Mouse (Mus musculus) heart, embryonic 13.5 days (tissue): ENCODE data around the gene Ggn. TPM values are rescaled to one million over a fixed set of nuclear protein-coding genes. Genes with fewer than 3 reads are reported as not detected.
"Not testable (repeated sequence)": the region's sequence is repeated elsewhere in the genome, so short reads cannot be mapped to it uniquely, and the experiment has no call there.

Experiments used
- ATAC-seq: fragments of 200-750 bp; cut with Nextera tagmentation; 2 replicates; pipeline ENCODE4 v1.8.0; 2017; ENCODE audit warnings: moderate TSS enrichment; ENCODE audit not compliant: insufficient number of reproducible peaks, low FRiP score, low TSS enrichment; ENCODE audit errors: extremely low read depth
- H3K27ac ChIP-seq: fragments of 300-500 bp; sonication (generic); replicated peaks from 2 replicates; pipeline ENCODE4 v1.5.1; 2015; ENCODE audit warnings: moderate library complexity, mild to moderate bottlenecking, inconsistent platforms
- H3K27me3 ChIP-seq: fragments of 300-500 bp; sonication (generic); replicated peaks from 2 replicates; pipeline ENCODE4 v1.6.1; 2015; ENCODE audit warnings: mild to moderate bottlenecking, inconsistent platforms
- H3K36me3 ChIP-seq: fragments of 300-500 bp; sonication (generic); 2 replicates; pipeline ENCODE4 v1.6.1; 2015; ENCODE audit warnings: mild to moderate bottlenecking, inconsistent platforms
- H3K4me1 ChIP-seq: fragments of 300-500 bp; sonication (generic); 2 replicates; pipeline ENCODE4 v1.6.1; 2015; ENCODE audit warnings: inconsistent platforms
- H3K4me2 ChIP-seq: fragments of 300-500 bp; sonication (generic); 2 replicates; pipeline ENCODE4 v1.6.1; 2015; ENCODE audit warnings: inconsistent platforms, mild to moderate bottlenecking, moderate library complexity
- H3K4me3 ChIP-seq: fragments of 300-500 bp; sonication (generic); 2 replicates; pipeline ENCODE4 v1.5.1; 2015; ENCODE audit warnings: moderate library complexity, mild to moderate bottlenecking, inconsistent platforms
- H3K9ac ChIP-seq: fragments of 300-500 bp; sonication (generic); 2 replicates; pipeline ENCODE4 v1.6.1; 2015; ENCODE audit warnings: inconsistent platforms, mild to moderate bottlenecking, moderate library complexity
- H3K9me3 ChIP-seq: fragments of 300-500 bp; sonication (generic); 2 replicates; pipeline ENCODE4 v1.6.1; 2016; ENCODE audit warnings: inconsistent platforms
- WGBS: fragments of 180-500 bp; shearing (Covaris S2); methylation state at CpG from one replicate; pipeline ENCODE4 v1.1.7; 2015; ENCODE audit warnings: mixed read lengths; 5-methylcytosine and 5-hydroxymethylcytosine counted together
- polyA plus RNA-seq: library from polyadenylated mRNA; unstranded; fragments of >200 nt; fragmentation: Nextera tagmentation; extraction: Ambion mirVana; gene quantifications from 2 replicates; pipeline ENCODE4 v1.2.1, GENCODE M21; 2015

Gene Ggn
- polyA plus RNA-seq = 0.33 and 0.48 TPM in 2 replicates

DNA sequence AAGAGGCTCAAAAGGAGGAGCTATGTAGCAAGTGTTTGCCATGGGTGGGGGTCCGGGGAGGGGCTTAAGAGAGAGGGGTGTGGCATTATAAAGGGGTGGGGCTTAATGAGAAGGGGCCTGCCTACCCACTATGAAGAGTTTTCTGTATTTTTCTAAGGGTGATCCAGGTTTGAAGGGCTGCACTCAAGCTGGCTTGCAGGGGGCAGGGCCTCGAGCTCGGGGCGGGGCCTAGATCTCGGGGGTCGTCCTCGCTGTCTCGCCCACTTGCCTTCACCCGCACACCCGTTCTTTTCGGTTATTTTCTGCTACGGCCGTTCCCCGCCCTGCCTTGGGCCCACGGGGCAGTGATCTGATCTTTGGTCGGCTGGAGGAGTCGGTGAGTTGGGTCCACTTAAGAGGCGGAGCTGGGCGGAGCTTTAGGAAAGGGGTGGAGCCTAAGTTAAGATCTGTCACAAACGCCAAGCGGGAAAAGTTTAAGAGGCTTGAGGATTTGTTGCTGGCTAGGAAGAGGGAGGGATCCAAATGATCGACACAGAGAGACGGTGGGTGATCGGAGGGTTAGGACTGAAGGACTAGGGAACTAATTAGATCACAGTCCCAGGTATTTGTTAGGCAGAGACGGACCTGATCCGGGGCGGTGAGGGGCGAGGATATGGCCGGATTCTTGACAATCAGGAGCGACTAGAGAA lies at the start of gene Ggn, which contains the start of gene Spred3:
Gene Ggn, plus strand, starts transcription at position 145 of the 689 bp plus-strand sequence.
Gene Spred3, minus strand, starts transcription at position 346 of the 689 bp plus-strand sequence.
- Histone ChIP-seq H3K27me3 (peaks cover 82% of the 10 kb centered on the region), H3K27ac (peak within 1 kb of the TSS; percentile 72), H3K4me3 (peak within 1 kb of the TSS; percentile 62), H3K4me2 (peak within 1 kb of the TSS; percentile 74), H3K9me3 (no peaks in the 10 kb centered on the region), H3K36me3 (peaks cover 27% of the 10 kb centered on the region), H3K9ac (peak within 1 kb of the TSS; percentile 78), H3K4me1 (peaks cover 45% of the 10 kb centered on the region)
- ATAC-seq = peak; percentile 12; the same call in 1 of the 2 replicates
- under 1% methylated on average over 30 of the region's 30 CpGs for WGBS

DNA sequence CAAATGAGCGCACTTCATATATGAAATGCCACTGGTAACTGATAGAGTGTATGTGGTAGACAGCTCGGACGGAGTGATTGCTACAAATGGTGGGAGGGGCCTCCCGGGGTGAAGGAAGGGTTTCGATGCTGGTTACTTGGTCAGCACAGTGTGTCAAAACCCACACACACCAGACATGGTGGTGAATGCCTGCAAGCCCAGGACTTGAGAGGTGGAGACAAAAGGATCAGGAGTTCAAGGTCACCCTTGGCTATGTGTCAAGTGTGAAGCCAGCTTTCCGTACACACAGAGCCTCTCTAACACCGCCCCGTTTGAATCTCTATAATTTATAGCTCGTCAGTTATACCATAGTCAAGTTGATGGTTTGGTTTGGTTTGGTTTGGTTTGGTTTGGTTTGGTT lies 47.2 kb upstream of the Ggn start:
- H3K9me3 ChIP-seq = no peaks in the 10 kb centered on the region
- 80% methylated on average over 9 of the region's 9 CpGs for WGBS
- ATAC-seq = no peak
- H3K4me2 ChIP-seq = no peak overlapping the region
- peaks cover 42% of the 10 kb centered on the region for H3K27me3 ChIP-seq
- peaks cover 13% of the 10 kb centered on the region for H3K4me1 ChIP-seq
- H3K36me3 ChIP-seq = no peaks in the 10 kb centered on the region
- H3K27ac ChIP-seq = no peak overlapping the region
- no peak overlapping the region for H3K4me3 ChIP-seq
- H3K9ac ChIP-seq = no peak overlapping the region

DNA sequence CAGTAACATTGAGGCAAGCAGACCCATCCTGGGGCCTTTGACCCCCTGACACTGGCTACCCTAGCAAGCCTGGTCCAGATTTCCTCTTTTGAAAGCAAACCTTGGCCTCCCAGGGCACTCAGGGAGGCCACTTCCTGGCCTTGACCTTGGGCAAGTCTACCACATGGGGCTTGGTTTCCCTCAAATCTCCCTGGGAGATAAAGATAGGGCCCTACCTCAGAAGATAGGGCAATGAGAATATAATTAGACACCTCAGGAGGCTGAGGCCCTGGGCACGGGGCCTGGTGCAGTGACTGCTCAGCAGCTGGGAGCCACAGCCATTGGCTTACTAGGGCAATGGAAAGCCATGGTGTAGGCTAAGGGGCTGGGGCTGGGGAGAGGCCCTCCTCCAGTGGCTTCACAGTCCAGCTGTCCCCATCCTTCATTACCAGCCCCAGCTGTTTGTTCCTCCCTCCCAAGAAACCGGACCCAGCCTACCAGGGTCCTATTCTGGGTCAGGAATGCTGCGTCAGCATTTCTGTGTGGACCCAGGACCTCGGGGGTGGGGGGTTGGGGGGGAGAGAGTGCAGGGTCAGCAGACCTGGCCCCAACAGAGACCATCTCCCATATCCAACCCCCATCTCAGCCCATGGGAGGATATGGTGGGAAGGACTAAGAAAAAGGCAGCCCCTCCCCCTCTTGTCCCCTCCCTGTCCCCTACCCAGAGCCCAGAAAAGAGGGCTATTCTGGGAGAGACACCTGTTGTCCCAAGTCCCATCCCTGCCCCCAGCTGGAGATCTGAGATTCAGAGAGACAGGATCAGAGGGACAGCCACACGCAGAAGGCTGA lies 46.3 kb upstream of the Ggn start:
- Histone ChIP-seq H3K27me3 (peaks cover 34% of the 10 kb centered on the region), H3K4me1 (peaks cover 13% of the 10 kb centered on the region), H3K9ac (no peak overlapping the region), H3K36me3 (no peaks in the 10 kb centered on the region), H3K4me3 (no peak overlapping the region), H3K4me2 (peak overlapping the region; percentile 79; the same call in 1 of the 2 replicates), H3K27ac (no peak overlapping the region), H3K9me3 (no peaks in the 10 kb centered on the region)
- 53% methylated on average over 5 of the region's 5 CpGs for WGBS
- ATAC-seq = no peak

DNA sequence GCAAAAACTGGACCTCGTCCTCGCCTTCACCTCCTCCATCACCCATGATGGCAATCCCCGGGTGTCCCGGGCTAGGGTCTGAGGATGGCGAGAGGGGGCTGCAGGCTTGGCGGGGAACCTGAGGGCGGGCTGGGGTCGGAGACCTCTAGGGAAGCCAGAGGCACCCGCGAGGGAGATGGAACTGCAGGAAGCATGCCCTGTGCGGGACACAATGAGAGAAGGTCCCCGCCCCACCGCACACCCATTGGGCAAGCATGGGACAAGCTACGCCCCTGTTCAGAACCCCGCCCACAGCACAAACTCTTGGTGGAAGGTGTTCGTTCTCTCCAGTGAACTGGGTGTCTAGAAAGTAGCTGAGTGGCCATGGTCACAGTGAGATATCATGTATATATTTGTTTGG lies 45.0 kb upstream of the Ggn start, which contains the start of gene Ryr1:
Gene Ryr1, minus strand, starts transcription at position 210 of the 400 bp plus-strand sequence.
- H3K4me3 ChIP-seq = peak within 1 kb of the TSS; percentile 47
- no peaks in the 10 kb centered on the region for H3K9me3 ChIP-seq
- peaks cover 22% of the 10 kb centered on the region for H3K27me3 ChIP-seq
- peak within 1 kb of the TSS; percentile 72 for H3K9ac ChIP-seq
- H3K36me3 ChIP-seq = no peaks in the 10 kb centered on the region
- under 1% methylated on average over 16 of the region's 16 CpGs for WGBS
- no peak for ATAC-seq
- peaks cover 13% of the 10 kb centered on the region for H3K4me1 ChIP-seq
- peak within 1 kb of the TSS; percentile 79 for H3K4me2 ChIP-seq
- H3K27ac ChIP-seq = no peak within 1 kb of the TSS

DNA sequence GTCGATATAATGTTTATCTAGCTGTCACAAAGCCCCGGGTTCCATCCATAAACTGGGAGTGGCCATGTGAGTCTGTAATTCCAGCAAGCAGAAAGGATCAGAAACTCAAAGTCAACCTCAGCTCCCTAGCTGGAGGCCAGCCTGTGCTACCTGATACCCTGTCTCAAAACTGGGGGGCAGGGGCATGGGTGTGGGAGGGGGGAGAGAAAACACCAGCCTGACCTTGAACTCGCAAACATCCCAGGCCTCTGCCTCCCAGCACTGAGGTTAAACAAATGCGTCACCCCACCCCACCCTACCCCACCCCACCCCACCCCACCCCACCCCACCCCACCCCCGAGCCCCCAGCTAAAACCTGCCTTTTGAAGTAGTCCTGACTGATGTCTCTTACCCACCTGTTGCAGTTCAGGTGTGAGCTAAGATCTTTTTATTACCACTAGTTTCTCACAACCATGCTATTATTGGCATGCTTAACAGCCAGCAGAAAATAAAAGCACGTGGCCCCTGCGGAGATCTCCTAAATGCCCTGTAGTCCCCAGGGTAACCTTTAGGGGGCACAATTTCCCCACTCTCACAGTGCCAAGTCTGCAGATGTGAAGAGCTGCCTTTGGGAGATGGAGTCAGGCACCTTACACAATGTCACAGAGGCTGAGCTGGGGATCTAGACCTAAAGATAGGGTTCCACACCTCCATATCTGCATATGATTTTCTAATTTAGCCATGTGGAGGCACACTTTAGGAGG lies 43.7 kb upstream of the Ggn start:
- WGBS = 21% methylated on average over 6 of the region's 7 CpGs
- Histone ChIP-seq H3K4me1 (peaks cover 13% of the 10 kb centered on the region), H3K9me3 (no peaks in the 10 kb centered on the region), H3K9ac (no peak overlapping the region), H3K27ac (no peak overlapping the region), H3K27me3 (peaks cover 22% of the 10 kb centered on the region), H3K4me3 (no peak overlapping the region), H3K4me2 (no peak overlapping the region), H3K36me3 (no peaks in the 10 kb centered on the region)
- ATAC-seq = no peak

DNA sequence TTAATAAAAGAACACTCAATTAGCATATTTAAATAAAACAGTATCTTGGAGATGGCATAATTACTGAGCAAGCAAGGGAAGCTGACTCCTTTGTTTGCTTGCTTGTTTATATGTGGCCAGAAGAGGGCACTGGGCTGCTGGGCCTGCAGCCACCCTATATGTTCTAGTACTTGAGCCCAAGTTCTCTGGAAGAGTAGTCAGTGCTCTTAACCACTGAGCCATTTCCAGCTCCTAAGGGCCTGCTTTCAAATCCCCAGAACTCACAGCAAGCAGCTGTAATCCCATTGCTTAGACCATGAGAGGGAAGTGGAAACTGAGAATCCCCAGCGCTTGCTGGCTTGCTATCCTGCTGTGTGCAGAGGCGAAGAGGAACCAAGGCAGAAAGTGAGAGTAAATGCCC lies 41.3 kb upstream of the Ggn start:
- 57% methylated on average over 2 of the region's 2 CpGs for WGBS

DNA sequence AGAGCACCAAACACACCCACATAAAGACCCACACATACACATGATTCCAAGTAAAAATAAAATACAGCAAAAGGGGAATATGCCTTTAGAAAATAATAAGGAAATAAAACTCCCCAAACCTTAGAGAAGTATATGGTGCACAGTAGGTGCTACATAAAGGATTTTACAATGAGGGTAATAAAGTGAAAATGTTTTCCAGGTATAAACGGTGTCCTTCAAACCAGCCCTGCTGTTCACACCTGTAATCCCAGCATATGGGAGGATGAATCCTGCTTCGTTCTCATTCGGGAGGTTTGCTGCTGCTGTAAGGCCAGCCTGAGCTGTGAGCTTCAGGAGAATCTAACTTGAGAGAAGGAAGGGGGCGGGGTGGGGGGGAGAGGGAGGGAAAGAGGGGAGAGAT lies 35.8 kb upstream of the Ggn start:
- ATAC-seq = no peak
- H3K4me3 ChIP-seq = peak overlapping the region; percentile 32
- no peaks in the 10 kb centered on the region for H3K36me3 ChIP-seq
- H3K27ac ChIP-seq = no peak overlapping the region
- peaks cover 35% of the 10 kb centered on the region for H3K27me3 ChIP-seq
- peaks cover 6% of the 10 kb centered on the region; the same call in 1 of the 2 replicates for H3K4me1 ChIP-seq
- peak overlapping the region; percentile 58 for H3K4me2 ChIP-seq
- H3K9me3 ChIP-seq = no peaks in the 10 kb centered on the region
- H3K9ac ChIP-seq = no peak overlapping the region
- WGBS = 10% methylated on average over 3 of the region's 4 CpGs

More for the DNA sequence above, 41.3 kb upstream of the Ggn start:
- H3K36me3 ChIP-seq = no peaks in the 10 kb centered on the region
- no peak overlapping the region for H3K4me2 ChIP-seq
- H3K27ac ChIP-seq = no peak overlapping the region
- no peaks in the 10 kb centered on the region for H3K9me3 ChIP-seq
- peaks cover 24% of the 10 kb centered on the region for H3K27me3 ChIP-seq
- H3K4me1 ChIP-seq = peaks cover 13% of the 10 kb centered on the region
- no peak overlapping the region for H3K4me3 ChIP-seq
- ATAC-seq = no peak
- H3K9ac ChIP-seq = no peak overlapping the region

DNA sequence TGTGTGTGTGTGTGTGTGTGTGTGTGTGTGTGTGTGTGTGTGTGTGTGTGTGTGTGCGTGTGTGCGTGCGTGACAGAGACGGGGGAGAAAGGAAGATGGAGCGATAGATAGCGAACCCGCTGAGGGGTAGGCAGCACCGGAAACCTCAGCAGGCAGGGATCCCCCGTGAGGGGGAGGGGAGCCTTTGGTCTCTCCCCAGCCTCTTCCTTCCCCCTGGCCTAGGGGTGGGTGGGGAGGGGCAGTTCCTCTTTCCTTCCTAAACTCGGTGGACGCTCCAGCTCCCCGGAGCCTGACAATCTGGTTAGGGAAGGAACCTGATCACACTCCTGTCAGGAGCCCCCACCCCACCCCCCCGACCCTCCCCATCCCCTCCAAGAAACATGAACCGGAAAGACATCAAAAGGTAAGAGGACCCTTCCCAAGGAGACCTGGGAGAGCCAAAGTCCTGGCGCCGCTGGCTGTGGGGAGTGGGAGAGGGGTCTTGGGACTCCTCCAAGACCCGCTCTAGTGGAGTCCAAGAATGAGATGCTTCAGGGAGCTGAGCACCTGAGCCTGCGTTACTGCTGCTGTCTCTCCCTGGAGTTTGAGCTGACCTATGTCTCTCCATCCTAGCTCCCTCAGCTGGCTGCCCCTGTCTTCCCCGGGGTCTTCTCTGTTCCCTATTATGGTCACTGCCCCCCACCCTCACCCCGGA lies 35.2 kb upstream of the Ggn start, which contains the start of gene Rasgrp4:
Gene Rasgrp4, plus strand, starts transcription at position 159 of the 694 bp plus-strand sequence.
- Histone ChIP-seq H3K9ac (peak within 1 kb of the TSS; percentile 33; the same call in 1 of the 2 replicates), H3K4me2 (peak within 1 kb of the TSS; percentile 58), H3K9me3 (no peaks in the 10 kb centered on the region), H3K4me1 (peaks cover 6% of the 10 kb centered on the region; the same call in 1 of the 2 replicates), H3K36me3 (no peaks in the 10 kb centered on the region), H3K27me3 (peaks cover 35% of the 10 kb centered on the region), H3K27ac (no peak within 1 kb of the TSS), H3K4me3 (peak within 1 kb of the TSS; percentile 32)
- no peak for ATAC-seq
- 2% methylated on average over 13 of the region's 20 CpGs for WGBS

DNA sequence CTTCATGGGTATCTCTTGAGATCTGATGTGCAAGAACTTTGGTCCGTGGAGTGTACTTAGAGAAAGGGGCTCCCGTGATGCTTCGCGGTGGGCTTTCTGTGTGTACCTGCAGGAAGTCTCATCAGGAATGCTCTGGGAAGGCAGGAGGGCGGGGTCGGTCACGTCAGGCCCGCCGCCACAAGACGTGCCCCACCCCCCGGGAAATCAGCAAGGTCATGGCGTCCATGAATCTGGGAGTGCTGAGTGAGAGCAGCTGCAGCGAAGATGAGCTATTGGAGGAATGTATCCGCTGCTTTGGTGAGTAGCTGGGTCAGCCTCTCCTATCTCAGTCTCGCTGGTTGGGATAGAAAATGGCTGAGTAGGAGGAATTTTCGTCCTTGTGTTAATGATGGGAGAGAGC lies 32.6 kb upstream of the Ggn start:
- Histone ChIP-seq H3K27me3 (peaks cover 35% of the 10 kb centered on the region), H3K9me3 (no peaks in the 10 kb centered on the region), H3K9ac (no peak overlapping the region), H3K4me2 (0 out of 2 replicates have a peak overlapping the region, but pooled peaks have one; percentile 20), H3K36me3 (no peaks in the 10 kb centered on the region), H3K4me1 (peaks cover 6% of the 10 kb centered on the region; the same call in 1 of the 2 replicates), H3K27ac (no peak overlapping the region), H3K4me3 (no peak overlapping the region)
- WGBS = 28% methylated on average over 16 of the region's 16 CpGs
- ATAC-seq = no peak

DNA sequence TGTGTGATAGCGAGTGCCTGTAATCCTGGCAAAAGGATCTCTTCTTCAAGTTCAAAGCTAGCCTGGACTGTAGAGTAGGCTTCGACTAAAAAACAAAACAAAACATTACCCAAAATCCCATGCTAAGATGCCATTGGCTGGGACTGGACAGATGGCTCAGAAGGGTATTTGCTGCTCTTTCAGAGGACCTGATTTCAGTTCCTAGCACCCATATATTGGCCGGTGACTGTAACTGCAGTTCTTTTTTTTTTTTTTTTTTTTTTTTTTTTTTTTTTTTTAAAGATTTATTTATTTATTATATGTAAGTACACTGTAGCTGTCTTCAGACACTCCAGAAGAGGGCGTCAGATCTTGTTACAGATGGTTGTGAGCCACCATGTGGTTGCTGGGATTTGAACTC lies 30.8 kb upstream of the Ggn start:
- not testable (repeated sequence) for H3K4me1 ChIP-seq, H3K27ac ChIP-seq, H3K9ac ChIP-seq, H3K36me3 ChIP-seq, H3K4me3 ChIP-seq, H3K4me2 ChIP-seq, H3K9me3 ChIP-seq, ATAC-seq
- H3K27me3 ChIP-seq = peaks cover 29% of the 10 kb centered on the region
- WGBS = 78% methylated on average over 3 of the region's 4 CpGs
